Mouse (Mus musculus) liver (tissue): ENCODE data around the gene Tceal3.
"Not testable (repeated sequence)": the region's sequence is repeated elsewhere in the genome, so short reads cannot be mapped to it uniquely, and the experiment has no call there.

Source experiments
- DNase-seq: peaks from one replicate; pipeline ENCODE4 v3.0.0-alpha.2; 2020; ENCODE audit warnings: mixed read lengths

Gene Tceal3

GRCm38 (mm10) chrX:136590199-136590896 is at the start of gene Tceal3:
Gene Tceal3, plus strand, starts transcription at chrX:136590842.
- no peak for DNase-seq

GRCm38 (mm10) chrX:136543956-136544355 is 46.7 kb upstream of the Tceal3 start, which contains the start of gene Kir3dl2:
Gene Kir3dl2, minus strand, starts transcription at chrX:136544056.
- not testable (repeated sequence) for DNase-seq

GRCm38 (mm10) chrX:136569094-136569493 is 21.5 kb upstream of the Tceal3 start:
- not testable (repeated sequence) for DNase-seq

GRCm38 (mm10) chrX:136584617-136585016 is 6.0 kb upstream of the Tceal3 start:
- DNase-seq: no peak

- no peak for DNase-seq
Observed at GRCm38 (mm10) chrX:136590897-136591257, 235 bp downstream of the Tceal3 start.

GRCm38 (mm10) chrX:136599416-136599815 is 8.8 kb downstream of the Tceal3 start:
- peak; percentile 4 for DNase-seq

- DNase-seq: no peak
Observed at GRCm38 (mm10) chrX:136606951-136607350, 16.3 kb downstream of the Tceal3 start.

GRCm38 (mm10) chrX:136607395-136607794 is 16.8 kb downstream of the Tceal3 start:
- no peak for DNase-seq

GRCm38 (mm10) chrX:136611346-136611745 is 20.7 kb downstream of the Tceal3 start:
- no peak for DNase-seq

GRCm38 (mm10) chrX:136615889-136616288 is 25.2 kb downstream of the Tceal3 start:
- not testable (repeated sequence) for DNase-seq

GRCm38 (mm10) chrX:136624905-136625569 is 34.4 kb downstream of the Tceal3 start:
- peak; percentile 31 for DNase-seq

- peak; percentile 20 for DNase-seq
Observed at GRCm38 (mm10) chrX:136625959-136626358, 35.3 kb downstream of the Tceal3 start.

GRCm38 (mm10) chrX:136635116-136635515 is 44.5 kb downstream of the Tceal3 start:
- DNase-seq: no peak

- DNase-seq: no peak
Observed at GRCm38 (mm10) chrX:136639754-136640153, 49.1 kb downstream of the Tceal3 start.

GRCm38 (mm10) chrX:136645857-136646256 is 55.2 kb downstream of the Tceal3 start:
- DNase-seq: not testable (repeated sequence)

GRCm38 (mm10) chrX:136666281-136666706 is 75.7 kb downstream of the Tceal3 start:
- DNase-seq: no peak

GRCm38 (mm10) chrX:136666762-136667464 is 76.3 kb downstream of the Tceal3 start:
- DNase-seq: not testable (repeated sequence)

GRCm38 (mm10) chrX:136668794-136669193 is 78.2 kb downstream of the Tceal3 start:
- no peak for DNase-seq

GRCm38 (mm10) chrX:136680989-136681388 is 90.3 kb downstream of the Tceal3 start:
- no peak for DNase-seq

GRCm38 (mm10) chrX:136691606-136692293 is 101.1 kb downstream of the Tceal3 start:
- not testable (repeated sequence) for DNase-seq

- no peak for DNase-seq
Observed at GRCm38 (mm10) chrX:136692294-136692675, 101.6 kb downstream of the Tceal3 start.

- no peak for DNase-seq
Observed at GRCm38 (mm10) chrX:136693196-136693595, 102.6 kb downstream of the Tceal3 start.
